Mouse (Mus musculus) CD8-positive naive resting alpha-beta T cell, adult 2 months (primary cell): ENCODE results near the gene Klra17.
"Not testable (repeated sequence)": the region's sequence is repeated elsewhere in the genome, so short reads cannot be mapped to it uniquely, and the experiment has no call there.

Source experiments
- DNase-seq, 2 experiments: peaks; one replicate each; pipeline ENCODE4 v3.0.0; 2022; ENCODE audit warnings: low read depth in 2 of 2, low spot score in 2 of 2

The Klra17 gene

DNA sequence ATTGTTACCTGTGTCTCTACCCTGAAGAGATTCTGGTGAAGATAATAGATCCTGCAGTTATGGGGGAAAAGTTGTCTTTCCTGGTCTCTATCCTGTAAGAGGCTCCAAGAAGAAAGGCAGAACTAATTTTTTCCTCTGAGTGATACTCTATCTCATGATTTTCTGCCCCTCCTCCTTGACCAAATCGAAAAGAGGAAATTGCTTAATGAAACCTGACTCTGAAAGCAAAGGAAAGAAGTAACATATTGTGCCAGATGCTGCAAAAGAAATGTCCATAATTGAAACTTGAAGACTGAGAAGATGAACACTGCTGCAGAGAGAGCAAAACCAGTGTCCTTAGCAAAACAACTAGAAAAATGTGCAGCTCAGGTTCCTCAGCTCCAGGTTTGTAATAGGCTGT lies at the start of gene Klra17:
Klra17 (minus strand) TSS at position 124 of the 400 bp plus-strand sequence.
- DNase-seq, result no peak

DNA sequence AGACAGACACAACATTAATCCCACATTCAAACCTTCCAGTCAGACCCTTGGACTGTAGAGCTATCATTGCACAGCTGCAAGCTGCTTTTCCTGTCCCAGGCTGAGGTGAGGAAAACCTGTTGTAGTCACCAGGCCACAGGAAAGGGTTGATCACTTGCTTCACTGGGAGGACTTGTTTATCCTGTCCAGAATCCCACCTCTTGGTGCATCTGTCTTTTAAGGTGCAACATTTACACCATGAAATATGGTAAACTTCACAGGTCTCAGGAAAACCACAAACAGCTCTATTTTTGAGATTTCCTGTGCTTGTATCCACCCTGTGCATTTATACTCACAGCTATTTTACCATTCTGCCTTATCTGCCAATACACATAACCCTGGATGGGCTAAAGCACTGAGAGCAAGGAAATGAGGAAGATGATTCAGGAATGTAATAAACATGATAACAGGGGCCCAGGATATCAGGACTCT lies 41.0 kb upstream of the Klra17 start, which contains the start of gene Klra5:
Klra5 (minus strand) TSS at position 175 of the 471 bp plus-strand sequence.
- not testable (repeated sequence) for DNase-seq

DNA sequence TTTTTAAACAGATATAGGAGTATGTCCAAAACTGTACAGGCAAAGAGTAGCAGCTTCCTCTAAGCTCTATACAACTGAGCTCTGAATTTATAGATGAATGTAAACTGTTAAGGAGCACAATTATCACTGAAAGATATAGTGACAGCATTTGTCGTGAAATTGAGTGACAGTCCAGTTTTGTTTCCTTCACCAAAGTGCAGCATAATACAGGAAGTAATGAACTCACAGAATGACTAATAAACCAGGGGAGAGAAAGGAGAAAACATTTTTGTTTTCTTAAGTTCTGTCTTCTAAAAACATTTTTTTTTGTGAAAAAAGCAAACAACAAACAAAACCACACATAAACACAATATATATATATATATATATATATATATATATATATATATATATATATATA lies 40.5 kb upstream of the Klra17 start:
- DNase-seq, result no peak

DNA sequence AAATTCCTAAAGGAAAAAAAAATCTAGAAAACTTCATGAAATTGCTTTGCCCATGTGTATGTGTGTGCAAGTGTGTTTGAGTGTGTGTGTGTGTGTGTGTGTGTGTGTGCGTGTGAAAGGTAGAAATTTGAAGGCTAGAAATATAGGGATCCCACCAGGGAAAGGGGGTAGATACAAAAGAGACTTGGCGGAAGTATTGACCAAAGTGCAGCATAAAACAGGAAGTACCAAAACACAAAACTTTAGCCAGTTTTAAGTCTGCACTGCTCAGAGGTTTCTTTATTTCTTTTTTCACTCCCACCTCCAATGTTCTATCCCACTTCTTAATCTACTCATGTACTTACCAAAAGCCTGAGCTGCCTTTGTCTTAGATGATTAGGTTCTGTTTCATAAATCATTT lies 6.1 kb upstream of the Klra17 start:
- no peak for DNase-seq

DNA sequence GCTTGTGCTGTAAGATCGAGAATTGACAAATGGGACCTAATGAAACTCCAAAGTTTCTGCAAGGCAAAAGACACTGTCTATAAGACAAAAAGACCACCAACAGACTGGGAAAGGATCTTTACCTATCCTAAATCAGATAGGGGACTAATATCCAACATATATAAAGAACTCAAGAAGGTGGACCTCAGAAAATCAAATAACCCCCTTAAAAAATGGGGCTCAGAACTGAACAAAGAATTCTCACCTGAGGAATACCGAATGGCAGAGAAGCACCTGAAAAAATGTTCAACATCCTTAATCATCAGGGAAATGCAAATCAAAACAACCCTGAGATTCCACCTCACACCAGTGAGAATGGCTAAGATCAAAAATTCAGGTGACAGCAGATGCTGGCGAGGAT lies 14.1 kb downstream of the Klra17 start, which contains the start of gene Gm17631:
Gm17631 (plus strand) TSS at position 301 of the 400 bp plus-strand sequence.
- not testable (repeated sequence) for DNase-seq

DNA sequence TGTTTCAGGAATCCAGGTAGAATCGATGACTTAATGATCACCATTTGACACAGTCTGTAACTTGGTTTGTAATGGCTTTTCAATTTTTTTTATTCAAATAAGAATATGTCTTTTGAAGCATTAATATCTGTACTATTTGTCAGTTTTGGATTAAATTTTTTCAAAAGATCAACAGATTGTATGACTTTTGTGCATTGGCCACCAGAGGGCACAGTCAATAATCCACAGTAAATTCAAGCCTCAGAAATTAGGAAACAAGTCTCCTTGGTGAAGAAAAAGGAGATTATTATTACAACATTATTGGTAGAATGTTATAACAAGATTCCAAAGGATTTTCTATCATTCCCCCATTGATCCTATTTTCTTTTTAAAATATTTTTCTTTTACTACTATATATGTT lies 50.9 kb downstream of the Klra17 start:
- DNase-seq, result no peak

DNA sequence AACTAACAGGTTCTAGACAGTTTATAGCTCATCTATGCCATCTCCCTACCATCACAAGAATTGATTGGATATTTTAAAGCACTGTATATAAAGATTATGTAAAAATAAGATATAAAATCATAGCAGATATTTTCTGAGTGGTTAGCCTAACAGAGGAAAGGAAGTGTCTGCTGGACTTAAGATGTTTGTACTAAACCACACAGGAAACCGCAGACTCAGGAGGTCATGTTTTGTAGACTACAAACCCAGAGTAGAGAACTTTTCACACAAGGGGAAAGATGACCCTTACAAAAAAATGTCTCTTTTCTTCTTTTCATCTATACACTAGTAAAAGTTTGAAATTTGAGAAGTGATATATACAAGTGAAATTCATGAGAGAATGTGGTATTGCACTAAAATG lies 52.5 kb downstream of the Klra17 start:
- no peak for DNase-seq

DNA sequence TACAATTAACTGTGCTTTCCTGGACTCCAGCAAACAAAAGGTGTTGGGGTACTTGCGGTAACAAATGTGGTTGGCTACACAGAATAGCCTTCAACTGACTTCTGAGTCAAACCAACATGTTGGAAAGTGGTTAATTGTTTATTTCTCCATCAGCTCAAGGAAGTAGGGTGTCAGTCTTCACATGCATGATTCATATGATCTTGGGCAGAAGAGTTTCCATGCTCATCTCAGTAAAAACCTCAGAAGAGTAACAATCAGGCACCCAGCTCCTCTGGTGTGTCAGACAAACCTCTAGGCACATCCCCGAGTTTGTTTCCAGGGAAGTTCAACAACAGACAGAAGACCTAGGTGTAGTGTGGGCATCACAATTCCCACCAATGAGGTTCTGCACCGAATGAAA lies 58.7 kb downstream of the Klra17 start:
- DNase-seq, result no peak

DNA sequence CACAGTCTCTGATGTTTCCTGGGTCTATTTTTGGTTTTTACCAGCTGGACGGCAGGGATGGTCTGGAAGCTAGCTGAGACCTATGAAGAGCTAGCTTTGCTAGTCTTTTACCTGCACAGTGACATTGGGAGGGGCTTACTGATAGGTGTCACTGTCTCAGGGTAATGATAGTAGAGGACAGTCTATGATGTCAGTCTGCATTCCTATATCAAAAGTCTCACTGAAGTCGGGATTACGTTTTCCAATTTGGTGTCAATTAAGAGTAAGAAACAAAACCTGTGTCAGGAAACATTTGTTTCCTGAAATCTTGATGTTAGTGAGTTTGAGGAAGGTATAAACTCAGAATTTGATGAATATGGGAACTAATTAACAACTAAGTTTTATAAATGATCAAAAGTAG lies 92.3 kb downstream of the Klra17 start, which contains the start of gene Gm156:
Gm156 (minus strand) TSS at position 101 of the 400 bp plus-strand sequence.
- not testable (repeated sequence) for DNase-seq
